In genomic region chr1:38836477-38836872, GRCm38 (mm10) we compare ENCODE assay signal across 8 mouse cellular contexts. TPM values are rescaled to one million over a fixed set of nuclear protein-coding genes. Genes with fewer than 3 reads are reported as not detected.
A peak's percentile ranks its signal among the peaks of the same experiment; 100 is the strongest.
DNase-seq lines count a peak whose midpoint lies in the region; ATAC-seq and TF ChIP-seq lines count a peak whose summit lies in the region.

Gene Lonrf2 (minus strand): TSS chr1:38836711.

- TF ChIP-seq CTCF in heart, postnatal 0 days (IDR thresholded peaks at IDR 0.05; ENCODE audit: low read depth), result no peak

- H3K9me3 ChIP-seq in heart, postnatal 0 days (replicated peaks; ENCODE audit: control insufficient read depth, low read length), result no peaks in the 10 kb centered on the region
- no peaks in the 10 kb centered on the region for H3K9me3 ChIP-seq in neural tube, embryonic 15.5 days (replicated peaks)

- H3K4me3 ChIP-seq in heart, postnatal 0 days (ENCODE audit: low read depth, low read length), result peak within 1 kb of the TSS; percentile 57
- H3K4me3 ChIP-seq in neural tube, embryonic 15.5 days (replicated peaks), result peak within 1 kb of the TSS; percentile 79

- H3K27ac ChIP-seq in heart, postnatal 0 days (ENCODE audit: low read depth), result no peak within 1 kb of the TSS
- peak within 1 kb of the TSS; percentile 97 for H3K27ac ChIP-seq in neural tube, embryonic 15.5 days (replicated peaks)

- no peaks in the 10 kb centered on the region for H3K36me3 ChIP-seq in heart, postnatal 0 days (replicated peaks; ENCODE audit: control insufficient read depth, insufficient read depth, low read length)
- peaks cover 23% of the 10 kb centered on the region for H3K36me3 ChIP-seq in neural tube, embryonic 15.5 days

- intact Hi-C loops in left cerebral cortex, postnatal 14 days (cut with DNase I), result no loop called here

- peak; percentile 24; the same call in 1 of the 2 replicates for ATAC-seq in heart, postnatal 0 days (ENCODE audit: insufficient read depth, low read depth)
- peak; percentile 95 for ATAC-seq in neural tube, embryonic 15.5 days (ENCODE audit: low FRiP score)

- H3K4me2 ChIP-seq in heart, postnatal 0 days (ENCODE audit: low read depth, low read length), result peak within 1 kb of the TSS; percentile 95
- H3K4me2 ChIP-seq in neural tube, embryonic 15.5 days, result peak within 1 kb of the TSS; percentile 95

- peaks cover 26% of the 10 kb centered on the region for H3K27me3 ChIP-seq in heart, postnatal 0 days (ENCODE audit: control insufficient read depth, insufficient read depth, low read length)
- H3K27me3 ChIP-seq in neural tube, embryonic 15.5 days (replicated peaks), result peaks cover 8% of the 10 kb centered on the region; the same call in 1 of the 2 replicates

- H3K9ac ChIP-seq in heart, postnatal 0 days (replicated peaks; ENCODE audit: low read depth, low read length), result peak within 1 kb of the TSS; percentile 46
- H3K9ac ChIP-seq in neural tube, embryonic 15.5 days (replicated peaks), result peak within 1 kb of the TSS; percentile 90

- no peak for TF ChIP-seq EP300 in heart, postnatal 0 days (IDR thresholded peaks at IDR 0.05; ENCODE audit: low read depth)

- no peaks in the 10 kb centered on the region for H3K4me1 ChIP-seq in heart, postnatal 0 days (ENCODE audit: control insufficient read depth, insufficient read depth)
- peaks cover 24% of the 10 kb centered on the region for H3K4me1 ChIP-seq in neural tube, embryonic 15.5 days

- WGBS in heart, postnatal 0 days, result 2% methylated on average over 34 of the region's 47 CpGs
- WGBS in neural tube, embryonic 15.5 days, result under 1% methylated on average over 47 of the region's 47 CpGs

- DNase-seq in lung, postnatal 10 days, result peak; percentile 4
- DNase-seq in lung, postnatal 36 days, result no peak
- peak; percentile 71 for DNase-seq in embryo, embryonic 11 days
- no peak for DNase-seq in heart, postnatal 0 days (ENCODE audit: low spot score)
- DNase-seq in left cerebral cortex, postnatal 14 days (ENCODE audit: low spot score in 2 of 2), result peak; percentile 84 to 86
- DNase-seq in spleen, postnatal 10 days (ENCODE audit: low spot score in 2 of 2), result no peak
- DNase-seq in thymus, adult 18-20 months, result no peak

RNA-seq across cellular contexts. Expression of gene Lonrf2, which starts in this region (rescaled TPM):
- 0.42 and 1.7 TPM in 2 replicates for total RNA-seq in heart, postnatal 0 days (2014; rRNA removed; ENCODE audit: low replicate concordance)
- polyA plus RNA-seq in heart, postnatal 0 days (2015; fragmentation: Nextera tagmentation; extraction: Ambion mirVana), result 0.33 and 0.41 TPM in 2 replicates
- total RNA-seq in left cerebral cortex, postnatal 14 days (2021), result 100 to 1,000 TPM; 127 to 129 TPM
- 18.6 and 22.6 TPM in 2 replicates for polyA plus RNA-seq in neural tube, embryonic 15.5 days (2015; fragmentation: Nextera tagmentation; extraction: Ambion mirVana)

Comparison
In these comparisons a context has a peak if more than half of its experiments do, and no peak if none do; other contexts are left out.
1. RNA of gene Lonrf2 (total RNA-seq): 127 to 129 TPM in left cerebral cortex, postnatal 14 days; 0.42 to 1.7 TPM in heart, postnatal 0 days; every median in the first group is over 10 times any median in the second.
2. RNA of gene Lonrf2 (polyA plus RNA-seq): 18.6 to 22.6 TPM in neural tube, embryonic 15.5 days; 0.33 to 0.41 TPM in heart, postnatal 0 days; every median in the first group is over 10 times any median in the second.
3. DNase-seq: peak in lung, postnatal 10 days (single experiment), embryo, embryonic 11 days (single experiment) and left cerebral cortex, postnatal 14 days (2 of 2); none in lung, postnatal 36 days (single experiment), heart, postnatal 0 days (single experiment), spleen, postnatal 10 days (0 of 2) and thymus, adult 18-20 months (0 of 2).